Mouse (Mus musculus): Measurements from ENCODE around the gene Arhgap42. TPM values are rescaled to one million over a fixed set of nuclear protein-coding genes. Genes with fewer than 3 reads are reported as not detected.

Gene Arhgap42
- polyA plus RNA-seq, 1 experiment = 1.4 TPM

- no peaks in the 10 kb centered on the region for H3K4me1 ChIP-seq (ENCODE audit: control insufficient read depth, insufficient read depth, low read length)
- no peaks in the 10 kb centered on the region for H3K27me3 ChIP-seq (ENCODE audit: control insufficient read depth, insufficient read depth, low read length)
These were observed 46.2 kb downstream of the Arhgap42 start for GRCm38 (mm10) chr9:9192716-9193115.

GRCm38 (mm10) chr9:9190835-9191234 lies 48.1 kb downstream of the Arhgap42 start:
- TF ChIP-seq POLR2A (IDR thresholded peaks at IDR 0.05; ENCODE audit: control insufficient read depth, low read depth, low read length) (no peak), CTCF (IDR thresholded peaks at IDR 0.05; ENCODE audit: control insufficient read depth, insufficient read depth, insufficient replicate concordance, low read depth, low read length) (no peak)
- Histone ChIP-seq H3K36me3 (ENCODE audit: control insufficient read depth, insufficient read depth, low read length) (no peaks in the 10 kb centered on the region), H3K27ac (ENCODE audit: control insufficient read depth, insufficient read depth, low read depth, low read length) (no peak overlapping the region), H3K4me1 (ENCODE audit: control insufficient read depth, insufficient read depth, low read length) (no peaks in the 10 kb centered on the region), H3K4me3 (ENCODE audit: control insufficient read depth, low read depth, low read length) (peak overlapping the region; percentile 34; the same call in 1 of the 2 replicates), H3K27me3 (ENCODE audit: control insufficient read depth, insufficient read depth, low read length) (no peaks in the 10 kb centered on the region)

More at GRCm38 (mm10) chr9:9192716-9193115, 46.2 kb downstream of the Arhgap42 start:
- no peak for TF ChIP-seq CTCF (IDR thresholded peaks at IDR 0.05; ENCODE audit: control insufficient read depth, insufficient read depth, insufficient replicate concordance, low read depth, low read length)
- TF ChIP-seq POLR2A (IDR thresholded peaks at IDR 0.05; ENCODE audit: control insufficient read depth, low read depth, low read length) = no peak
- H3K36me3 ChIP-seq (ENCODE audit: control insufficient read depth, insufficient read depth, low read length) = no peaks in the 10 kb centered on the region
- no peak overlapping the region for H3K4me3 ChIP-seq (ENCODE audit: control insufficient read depth, low read depth, low read length)
- H3K27ac ChIP-seq (ENCODE audit: control insufficient read depth, insufficient read depth, low read depth, low read length) = no peak overlapping the region

GRCm38 (mm10) chr9:9188167-9188566 lies 50.7 kb downstream of the Arhgap42 start:
- Histone ChIP-seq H3K27ac (ENCODE audit: control insufficient read depth, insufficient read depth, low read depth, low read length) (no peak overlapping the region), H3K4me1 (ENCODE audit: control insufficient read depth, insufficient read depth, low read length) (no peaks in the 10 kb centered on the region)
- TF ChIP-seq POLR2A (IDR thresholded peaks at IDR 0.05; ENCODE audit: control insufficient read depth, low read depth, low read length) (no peak), CTCF (IDR thresholded peaks at IDR 0.05; ENCODE audit: control insufficient read depth, insufficient read depth, insufficient replicate concordance, low read depth, low read length) (no peak)

GRCm38 (mm10) chr9:9177745-9178144 lies 61.2 kb downstream of the Arhgap42 start:
- no peak for TF ChIP-seq CTCF (IDR thresholded peaks at IDR 0.05; ENCODE audit: control insufficient read depth, insufficient read depth, insufficient replicate concordance, low read depth, low read length)
- no peak for TF ChIP-seq POLR2A (IDR thresholded peaks at IDR 0.05; ENCODE audit: control insufficient read depth, low read depth, low read length)
- Histone ChIP-seq H3K4me3 (ENCODE audit: control insufficient read depth, low read depth, low read length) (no peak overlapping the region), H3K4me1 (ENCODE audit: control insufficient read depth, insufficient read depth, low read length) (no peaks in the 10 kb centered on the region), H3K27ac (ENCODE audit: control insufficient read depth, insufficient read depth, low read depth, low read length) (no peak overlapping the region), H3K36me3 (ENCODE audit: control insufficient read depth, insufficient read depth, low read length) (no peaks in the 10 kb centered on the region), H3K27me3 (ENCODE audit: control insufficient read depth, insufficient read depth, low read length) (no peaks in the 10 kb centered on the region)

More at GRCm38 (mm10) chr9:9188167-9188566, 50.7 kb downstream of the Arhgap42 start:
- Histone ChIP-seq H3K4me3 (ENCODE audit: control insufficient read depth, low read depth, low read length) (no peak overlapping the region), H3K27me3 (ENCODE audit: control insufficient read depth, insufficient read depth, low read length) (no peaks in the 10 kb centered on the region), H3K36me3 (ENCODE audit: control insufficient read depth, insufficient read depth, low read length) (no peaks in the 10 kb centered on the region)

- TF ChIP-seq POLR2A (IDR thresholded peaks at IDR 0.05; ENCODE audit: control insufficient read depth, low read depth, low read length) (no peak), CTCF (IDR thresholded peaks at IDR 0.05; ENCODE audit: control insufficient read depth, insufficient read depth, insufficient replicate concordance, low read depth, low read length) (no peak)
- Histone ChIP-seq H3K4me1 (ENCODE audit: control insufficient read depth, insufficient read depth, low read length) (no peaks in the 10 kb centered on the region), H3K27me3 (ENCODE audit: control insufficient read depth, insufficient read depth, low read length) (no peaks in the 10 kb centered on the region), H3K36me3 (ENCODE audit: control insufficient read depth, insufficient read depth, low read length) (no peaks in the 10 kb centered on the region), H3K4me3 (ENCODE audit: control insufficient read depth, low read depth, low read length) (no peak overlapping the region), H3K27ac (ENCODE audit: control insufficient read depth, insufficient read depth, low read depth, low read length) (no peak overlapping the region)
These were observed 64.0 kb downstream of the Arhgap42 start for GRCm38 (mm10) chr9:9174924-9175323.

- Histone ChIP-seq H3K4me3 (ENCODE audit: control insufficient read depth, low read depth, low read length) (no peak overlapping the region), H3K27me3 (ENCODE audit: control insufficient read depth, insufficient read depth, low read length) (no peaks in the 10 kb centered on the region), H3K36me3 (ENCODE audit: control insufficient read depth, insufficient read depth, low read length) (no peaks in the 10 kb centered on the region), H3K27ac (ENCODE audit: control insufficient read depth, insufficient read depth, low read depth, low read length) (no peak overlapping the region), H3K4me1 (ENCODE audit: control insufficient read depth, insufficient read depth, low read length) (no peaks in the 10 kb centered on the region)
- TF ChIP-seq POLR2A (IDR thresholded peaks at IDR 0.05; ENCODE audit: control insufficient read depth, low read depth, low read length) (no peak), CTCF (IDR thresholded peaks at IDR 0.05; ENCODE audit: control insufficient read depth, insufficient read depth, insufficient replicate concordance, low read depth, low read length) (no peak)
These were observed 64.7 kb downstream of the Arhgap42 start for GRCm38 (mm10) chr9:9174206-9174605.

- no peak for TF ChIP-seq CTCF (IDR thresholded peaks at IDR 0.05; ENCODE audit: control insufficient read depth, insufficient read depth, insufficient replicate concordance, low read depth, low read length)
- no peak for TF ChIP-seq POLR2A (IDR thresholded peaks at IDR 0.05; ENCODE audit: control insufficient read depth, low read depth, low read length)
- no peak overlapping the region for H3K27ac ChIP-seq (ENCODE audit: control insufficient read depth, insufficient read depth, low read depth, low read length)
These were observed 65.8 kb downstream of the Arhgap42 start for GRCm38 (mm10) chr9:9173091-9173490.

More at GRCm38 (mm10) chr9:9173091-9173490, 65.8 kb downstream of the Arhgap42 start:
- Histone ChIP-seq H3K36me3 (ENCODE audit: control insufficient read depth, insufficient read depth, low read length) (no peaks in the 10 kb centered on the region), H3K27me3 (ENCODE audit: control insufficient read depth, insufficient read depth, low read length) (no peaks in the 10 kb centered on the region), H3K4me1 (ENCODE audit: control insufficient read depth, insufficient read depth, low read length) (no peaks in the 10 kb centered on the region), H3K4me3 (ENCODE audit: control insufficient read depth, low read depth, low read length) (no peak overlapping the region)

All from testis, adult 2 months (tissue).